Mouse (Mus musculus): Measurements from ENCODE around the gene Dtd1.

The Dtd1 gene

GRCm38 (mm10) chr2:144640101-144640500 lies 40.4 kb downstream of the Dtd1 start:
- DNase-seq (ENCODE audit: low spot score in 2 of 2): no peak

GRCm38 (mm10) chr2:144641991-144642390 lies 42.3 kb downstream of the Dtd1 start:
- DNase-seq (ENCODE audit: low spot score in 2 of 2): no peak

- DNase-seq (ENCODE audit: low spot score in 2 of 2): no peak
Measured at GRCm38 (mm10) chr2:144646360-144646759, 46.7 kb downstream of the Dtd1 start.

GRCm38 (mm10) chr2:144647151-144647550 lies 47.5 kb downstream of the Dtd1 start:
- DNase-seq (ENCODE audit: low spot score in 2 of 2): no peak

GRCm38 (mm10) chr2:144649960-144650359 lies 50.3 kb downstream of the Dtd1 start:
- DNase-seq (ENCODE audit: low spot score in 2 of 2): no peak

GRCm38 (mm10) chr2:144652841-144653240 lies 53.1 kb downstream of the Dtd1 start:
- DNase-seq (ENCODE audit: low spot score in 2 of 2): no peak

GRCm38 (mm10) chr2:144655307-144655706 lies 55.6 kb downstream of the Dtd1 start:
- peak in 1 of 2 experiments; percentile 58 for DNase-seq (ENCODE audit: low spot score in 2 of 2)

- DNase-seq (ENCODE audit: low spot score in 2 of 2): no peak
Measured at GRCm38 (mm10) chr2:144668507-144668906, 68.8 kb downstream of the Dtd1 start.

GRCm38 (mm10) chr2:144670289-144670930 lies 70.7 kb downstream of the Dtd1 start:
- no peak for DNase-seq (ENCODE audit: low spot score in 2 of 2)

- no peak for DNase-seq (ENCODE audit: low spot score in 2 of 2)
Measured at GRCm38 (mm10) chr2:144672397-144672796, 72.7 kb downstream of the Dtd1 start.

- no peak for DNase-seq (ENCODE audit: low spot score in 2 of 2)
Measured at GRCm38 (mm10) chr2:144676546-144677228, 77.0 kb downstream of the Dtd1 start.

- DNase-seq (ENCODE audit: low spot score in 2 of 2): no peak
Measured at GRCm38 (mm10) chr2:144677229-144677571, 77.5 kb downstream of the Dtd1 start.

GRCm38 (mm10) chr2:144678779-144679178 lies 79.1 kb downstream of the Dtd1 start:
- DNase-seq (ENCODE audit: low spot score in 2 of 2): no peak

GRCm38 (mm10) chr2:144679394-144679793 lies 79.7 kb downstream of the Dtd1 start:
- no peak for DNase-seq (ENCODE audit: low spot score in 2 of 2)

- DNase-seq (ENCODE audit: low spot score in 2 of 2): no peak
Measured at GRCm38 (mm10) chr2:144692219-144692732, 92.6 kb downstream of the Dtd1 start.

- DNase-seq (ENCODE audit: low spot score in 2 of 2): no peak
Measured at GRCm38 (mm10) chr2:144692777-144693176, 93.1 kb downstream of the Dtd1 start.

GRCm38 (mm10) chr2:144694923-144695322 lies 95.2 kb downstream of the Dtd1 start:
- no peak for DNase-seq (ENCODE audit: low spot score in 2 of 2)

GRCm38 (mm10) chr2:144698046-144698445 lies 98.3 kb downstream of the Dtd1 start:
- no peak for DNase-seq (ENCODE audit: low spot score in 2 of 2)

GRCm38 (mm10) chr2:144700608-144701007 lies 100.9 kb downstream of the Dtd1 start:
- no peak for DNase-seq (ENCODE audit: low spot score in 2 of 2)

- no peak for DNase-seq (ENCODE audit: low spot score in 2 of 2)
Measured at GRCm38 (mm10) chr2:144701415-144702149, 101.9 kb downstream of the Dtd1 start.

GRCm38 (mm10) chr2:144709285-144709684 lies 109.6 kb downstream of the Dtd1 start:
- DNase-seq (ENCODE audit: low spot score in 2 of 2): no peak

GRCm38 (mm10) chr2:144709704-144710103 lies 110.0 kb downstream of the Dtd1 start:
- no peak for DNase-seq (ENCODE audit: low spot score in 2 of 2)

GRCm38 (mm10) chr2:144714596-144714995 lies 114.9 kb downstream of the Dtd1 start:
- no peak for DNase-seq (ENCODE audit: low spot score in 2 of 2)
